Mouse (Mus musculus): Measurements from ENCODE around the gene Dimt1. TPM values are rescaled to one million over a fixed set of nuclear protein-coding genes. Genes with fewer than 3 reads are reported as not detected.
"Not testable (repeated sequence)": the region's sequence is repeated elsewhere in the genome, so short reads cannot be mapped to it uniquely, and the experiment has no call there.

Gene Dimt1
- total RNA-seq (2014; fragmentation: Nextera tagmentation) (31.6 and 38.6 TPM in 2 replicates), total RNA-seq (2017) (37.3 and 55.3 TPM in 2 replicates)

DNA sequence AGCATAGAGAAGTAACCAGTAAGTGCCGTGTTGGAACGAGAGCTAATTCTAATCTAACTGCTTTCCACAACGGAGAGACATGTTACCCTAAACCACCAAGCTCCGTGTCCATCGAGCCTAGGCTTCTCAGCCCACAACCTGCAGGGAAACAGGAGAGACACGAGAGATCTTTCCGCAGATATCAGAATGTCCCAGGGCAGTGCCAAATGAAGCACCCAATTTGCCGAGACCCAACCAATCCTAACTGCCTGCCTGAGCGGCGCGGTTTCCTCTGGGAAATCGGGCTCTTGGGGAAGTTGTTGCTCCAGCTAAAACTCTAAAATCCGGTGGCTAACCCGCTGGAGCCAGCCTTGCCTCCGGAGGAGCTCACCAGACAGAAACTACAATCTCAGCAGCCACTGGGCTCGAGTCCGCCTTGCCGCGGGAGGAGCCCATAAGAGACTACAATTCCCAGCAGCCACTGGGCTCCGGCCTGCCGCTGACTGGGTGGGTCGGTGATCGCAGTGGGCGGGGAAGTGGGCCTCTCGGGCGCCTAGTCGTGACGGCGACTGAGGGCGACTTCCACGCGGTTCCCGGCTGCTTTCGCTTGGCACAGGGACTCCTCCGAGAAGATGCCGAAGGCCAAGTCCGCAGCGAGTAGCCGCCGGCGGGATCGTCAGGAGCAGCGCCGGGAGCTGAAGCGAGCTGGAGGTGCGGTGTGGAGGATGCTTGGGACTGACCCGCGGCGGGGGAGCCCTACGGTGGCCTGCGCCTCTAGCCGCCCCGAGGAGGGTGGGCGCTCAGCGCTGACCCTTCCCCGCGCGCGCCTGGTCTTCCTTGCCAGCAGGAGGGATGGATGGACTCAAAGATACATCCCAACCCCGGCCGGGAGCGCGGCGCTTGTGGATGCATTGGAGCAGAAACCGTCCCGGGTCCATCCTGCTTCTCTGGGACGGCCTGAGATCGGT, at the start of gene Dimt1:
Gene Dimt1, plus strand, starts transcription at position 534 of the 947 bp plus-strand sequence.
- peak; percentile 99 for ATAC-seq (replicated peaks; ENCODE audit: low FRiP score, low TSS enrichment, poor library complexity, severe bottlenecking)

DNA sequence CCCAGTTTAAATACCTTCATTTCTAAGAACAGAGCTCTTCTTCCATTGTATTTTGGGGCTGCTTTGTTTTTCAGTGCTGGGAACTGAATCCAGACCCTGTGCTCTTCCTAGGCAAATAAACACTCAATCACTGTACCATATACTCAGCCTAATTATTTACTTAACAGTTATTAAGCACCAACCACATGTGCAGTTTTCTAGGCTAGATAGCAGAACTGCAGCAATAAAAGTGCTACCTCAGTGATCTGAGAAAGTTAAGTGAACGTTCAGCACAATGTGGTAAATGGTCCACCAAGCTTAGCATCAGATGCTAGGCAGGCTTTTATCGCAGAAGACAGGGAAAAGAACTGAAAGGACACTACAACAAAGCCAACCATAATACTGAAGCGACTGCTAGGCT, 42.3 kb upstream of the Dimt1 start:
- ATAC-seq (replicated peaks; ENCODE audit: low FRiP score, low TSS enrichment, poor library complexity, severe bottlenecking): no peak

DNA sequence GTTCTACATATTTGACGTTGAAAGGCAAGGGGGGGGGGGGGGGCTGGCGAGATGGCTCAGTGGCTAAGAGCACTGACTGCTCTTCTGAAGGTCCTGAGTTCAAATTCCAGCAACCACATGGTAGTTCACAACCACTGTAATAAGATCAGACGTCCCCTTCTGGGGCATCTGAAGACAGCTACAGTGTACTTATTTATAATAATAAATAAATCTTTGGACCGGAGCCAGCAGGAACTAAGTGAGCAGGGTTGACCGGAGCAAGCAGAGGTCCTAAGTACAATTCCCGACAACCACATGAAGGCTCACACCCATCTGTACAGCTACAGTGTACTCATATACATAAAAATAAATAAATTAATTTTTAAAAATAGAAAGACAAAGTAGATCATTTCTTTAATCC, 41.8 kb upstream of the Dimt1 start:
- ATAC-seq (replicated peaks; ENCODE audit: low FRiP score, low TSS enrichment, poor library complexity, severe bottlenecking): not testable (repeated sequence)

DNA sequence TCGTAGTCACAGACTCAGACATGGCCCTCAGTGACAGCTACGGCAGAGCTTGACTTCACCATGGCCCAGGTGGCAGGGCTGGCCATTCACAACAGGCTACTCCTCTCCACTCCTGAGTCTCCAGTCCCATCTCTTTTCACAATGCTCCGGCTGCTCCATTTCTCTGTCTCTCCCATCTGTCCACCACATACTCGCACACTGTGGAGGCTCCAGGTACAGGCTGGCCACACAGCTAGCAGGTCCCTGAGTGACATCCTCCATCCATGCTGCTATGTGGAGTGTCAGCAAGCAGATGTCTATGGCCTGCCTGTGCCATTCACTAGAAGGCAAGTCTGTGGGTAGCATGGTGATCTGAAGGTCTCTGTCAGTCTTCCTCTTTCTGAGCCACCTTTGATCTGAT, 39.7 kb upstream of the Dimt1 start:
- ATAC-seq (replicated peaks; ENCODE audit: low FRiP score, low TSS enrichment, poor library complexity, severe bottlenecking): no peak

DNA sequence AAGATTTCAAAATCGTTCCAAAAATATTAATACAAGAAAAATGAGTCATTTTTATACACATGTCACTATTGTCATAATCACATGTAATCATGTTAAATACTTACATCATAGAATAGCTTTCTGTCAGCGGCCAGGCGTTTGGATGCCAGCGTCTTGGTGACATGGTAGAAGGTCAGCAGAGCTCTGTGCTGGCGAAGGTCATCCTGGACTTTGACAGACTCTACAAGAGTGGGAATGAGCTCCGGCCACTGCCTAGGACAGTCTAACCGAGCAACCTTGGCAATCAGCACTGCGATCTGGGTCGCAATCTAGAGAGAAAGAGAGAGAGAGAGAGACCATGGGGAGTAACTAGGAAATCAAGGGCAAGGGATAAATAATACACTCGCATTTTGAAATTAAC, 36.8 kb upstream of the Dimt1 start:
- no peak for ATAC-seq (replicated peaks; ENCODE audit: low FRiP score, low TSS enrichment, poor library complexity, severe bottlenecking)

DNA sequence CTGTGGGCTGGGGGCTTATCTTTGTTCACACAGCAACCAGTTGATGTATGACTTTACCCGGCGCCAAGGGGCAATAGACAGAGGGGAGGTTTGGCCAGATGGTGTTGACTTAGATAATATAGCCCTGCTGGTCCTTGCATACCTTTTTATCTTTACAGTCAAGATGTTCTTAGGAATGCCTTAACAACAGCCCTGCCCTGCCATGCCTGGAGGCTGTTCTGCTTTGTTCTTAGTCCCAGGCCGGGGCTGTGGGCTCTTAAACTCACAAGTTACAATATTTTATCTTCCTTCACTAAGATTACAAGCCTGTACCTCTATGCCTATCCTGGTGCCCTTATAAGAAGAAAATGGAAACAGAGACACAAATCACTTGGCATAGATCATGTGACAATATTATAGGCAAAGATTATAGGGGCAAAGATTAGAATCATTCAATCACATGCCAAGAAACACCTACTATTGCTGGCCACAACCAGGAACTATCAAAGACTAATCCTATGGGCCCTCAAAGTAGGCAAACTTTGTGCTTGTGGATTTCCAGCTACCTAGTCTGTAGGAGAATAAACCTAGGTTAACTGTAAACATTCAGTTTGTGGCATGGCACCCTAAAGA, 33.7 kb upstream of the Dimt1 start:
- ATAC-seq (replicated peaks; ENCODE audit: low FRiP score, low TSS enrichment, poor library complexity, severe bottlenecking): peak; percentile 64

DNA sequence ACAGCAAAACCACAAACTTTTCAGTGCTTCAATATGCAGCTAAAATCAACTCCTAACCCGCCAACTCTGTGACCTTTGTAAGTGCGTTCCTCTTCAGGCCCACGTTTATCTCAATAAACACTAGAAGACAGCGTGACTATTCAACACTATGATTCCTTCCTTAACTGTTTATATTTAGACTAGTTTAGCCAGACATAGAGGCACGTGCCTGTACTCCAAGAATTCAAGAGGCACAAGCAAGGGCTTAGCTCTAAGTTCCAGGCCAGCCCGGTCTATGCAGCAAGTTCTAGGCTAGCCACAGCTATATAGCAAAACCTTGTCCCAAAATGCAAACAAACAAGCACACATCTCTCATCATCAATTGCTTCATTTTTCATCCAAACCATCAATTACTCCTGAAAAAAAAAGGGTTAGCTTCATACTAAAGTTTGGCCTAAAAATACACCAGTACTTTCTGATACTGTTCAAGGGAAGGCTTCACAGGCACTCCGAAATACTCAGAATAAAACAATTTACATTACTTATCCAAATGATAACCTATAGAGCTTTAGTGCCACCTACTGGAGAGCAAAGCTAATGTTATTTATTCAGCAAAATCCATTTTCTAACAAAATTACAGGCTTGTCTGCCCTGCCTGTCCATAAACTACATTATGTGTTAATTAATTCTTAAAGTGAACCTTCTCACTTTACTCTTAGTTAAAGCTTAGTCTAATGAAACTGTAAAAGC, 28.4 kb upstream of the Dimt1 start:
- peak; percentile 64 for ATAC-seq (replicated peaks; ENCODE audit: low FRiP score, low TSS enrichment, poor library complexity, severe bottlenecking)

DNA sequence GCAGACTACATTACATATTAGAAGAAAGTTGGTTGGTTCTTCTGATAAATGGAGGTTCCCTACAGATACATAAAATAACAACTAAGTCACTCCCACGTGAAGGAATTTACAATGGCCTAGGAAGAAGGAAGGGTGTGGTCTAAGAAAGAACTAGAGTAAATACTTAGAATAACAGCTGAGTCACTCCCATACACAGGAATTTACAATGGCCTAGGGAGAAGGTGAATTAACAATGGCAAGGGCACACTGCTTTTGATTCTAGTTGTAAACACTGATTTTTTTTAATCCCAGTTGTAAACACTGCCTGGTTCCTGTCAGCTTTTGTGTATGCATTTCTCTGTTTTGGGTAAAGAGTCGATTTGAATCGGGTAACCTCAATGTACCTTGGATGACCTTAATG, 21.0 kb upstream of the Dimt1 start:
- not testable (repeated sequence) for ATAC-seq (replicated peaks; ENCODE audit: low FRiP score, low TSS enrichment, poor library complexity, severe bottlenecking)

DNA sequence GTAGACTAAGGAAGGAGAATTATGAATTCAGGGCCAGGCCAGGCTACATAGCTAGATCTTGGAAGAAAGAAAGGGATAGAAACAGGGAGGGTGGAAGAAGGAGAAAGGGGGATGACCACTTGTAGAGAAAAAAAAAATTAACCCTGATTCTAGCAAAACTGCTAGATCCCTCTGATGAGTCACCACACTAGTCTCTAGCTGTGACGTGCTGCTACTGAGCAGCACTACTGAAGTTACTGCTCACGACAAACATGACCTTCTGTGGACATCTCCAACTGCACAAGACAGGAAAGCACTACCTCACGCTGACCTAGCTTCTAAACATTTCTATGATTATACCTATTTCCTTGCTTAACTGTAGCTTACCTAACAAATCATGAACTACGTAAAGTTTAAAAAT, 18.6 kb upstream of the Dimt1 start:
- no peak for ATAC-seq (replicated peaks; ENCODE audit: low FRiP score, low TSS enrichment, poor library complexity, severe bottlenecking)

DNA sequence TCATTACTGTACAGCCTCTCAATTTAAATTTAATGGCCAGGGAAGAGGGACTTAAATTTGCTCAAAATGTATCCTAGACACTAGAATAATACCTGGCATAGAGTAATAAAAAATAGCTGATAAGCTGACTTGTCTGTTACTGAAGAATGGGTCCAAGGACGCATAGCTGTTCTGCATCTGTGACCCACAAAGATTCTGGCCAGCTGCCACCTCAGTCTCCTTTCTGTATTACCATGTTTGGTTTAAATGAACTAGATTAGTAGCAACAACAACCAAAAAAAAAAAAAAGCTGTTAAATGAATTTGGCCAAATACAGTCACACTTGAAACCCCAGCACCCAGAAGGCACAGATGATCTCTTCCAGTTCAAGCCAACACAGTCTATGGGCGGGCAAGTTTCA, 17.7 kb upstream of the Dimt1 start:
- ATAC-seq (replicated peaks; ENCODE audit: low FRiP score, low TSS enrichment, poor library complexity, severe bottlenecking): peak; percentile 11; the same call in 1 of the 2 replicates

DNA sequence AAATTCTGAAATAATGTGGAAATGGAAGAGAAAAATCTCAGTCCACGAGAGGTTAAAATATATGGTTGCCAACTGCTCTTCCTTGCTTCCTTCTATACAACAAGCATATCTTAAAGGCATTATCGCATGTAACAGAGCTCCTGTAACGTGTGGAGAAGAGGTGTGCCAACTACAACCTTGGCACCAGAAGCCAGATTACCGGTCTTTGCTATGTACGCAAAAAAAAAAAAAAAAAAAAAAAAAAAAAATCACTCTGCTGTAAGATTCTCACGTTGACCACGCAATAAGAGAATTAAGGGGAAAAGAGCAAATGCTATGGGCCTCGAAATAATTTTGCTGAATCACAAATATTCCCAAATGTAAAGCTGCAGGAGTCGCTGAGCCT, 11.1 kb upstream of the Dimt1 start:
- ATAC-seq (replicated peaks; ENCODE audit: low FRiP score, low TSS enrichment, poor library complexity, severe bottlenecking): peak; percentile 60

DNA sequence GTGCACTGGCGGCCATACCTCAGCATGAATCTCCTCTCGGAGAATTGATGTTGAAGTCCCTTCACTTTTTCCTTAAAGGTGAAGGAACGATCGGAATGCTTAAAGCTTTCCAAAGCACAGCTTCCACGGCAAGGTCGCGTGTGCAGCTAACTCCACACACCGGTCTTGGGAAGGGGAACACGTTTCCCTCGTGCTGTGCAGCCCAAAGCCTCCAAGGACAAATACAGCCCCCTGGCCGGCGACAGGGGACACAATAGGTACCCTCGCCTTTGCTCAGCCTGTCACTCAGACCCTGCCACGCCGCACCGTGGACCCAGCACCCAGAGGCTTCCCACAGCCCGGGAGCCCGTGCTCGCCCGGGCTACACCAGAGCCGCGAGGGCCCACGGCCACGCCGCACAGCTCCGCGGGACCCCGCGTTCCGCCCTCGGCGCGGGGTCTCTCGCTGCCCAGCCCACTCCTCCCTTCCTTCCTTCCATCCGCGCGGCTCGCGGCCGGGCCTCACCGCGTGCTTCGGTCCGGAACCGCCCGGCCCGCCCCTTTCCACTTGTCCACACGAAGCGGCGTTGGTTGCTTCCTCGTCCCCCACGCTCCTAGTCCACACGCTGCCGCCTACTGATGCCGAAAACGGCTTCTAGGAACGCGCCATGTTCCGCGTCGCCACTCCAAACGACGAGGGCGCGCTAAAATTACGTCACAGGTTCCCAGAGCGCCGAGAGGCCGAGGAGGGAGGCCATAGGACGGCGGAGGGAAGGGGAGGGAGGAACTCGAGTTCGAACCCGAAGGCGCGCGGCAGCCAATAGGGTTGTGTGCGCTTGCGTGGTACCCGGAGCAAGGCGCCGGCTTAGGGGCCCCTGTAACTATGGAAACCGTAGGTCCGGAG, 10.4 kb upstream of the Dimt1 start, which contains the start of gene Ipo11:
Gene Ipo11, minus strand, starts transcription at position 703 of the 882 bp plus-strand sequence.
- peak; percentile 96 for ATAC-seq (replicated peaks; ENCODE audit: low FRiP score, low TSS enrichment, poor library complexity, severe bottlenecking)

DNA sequence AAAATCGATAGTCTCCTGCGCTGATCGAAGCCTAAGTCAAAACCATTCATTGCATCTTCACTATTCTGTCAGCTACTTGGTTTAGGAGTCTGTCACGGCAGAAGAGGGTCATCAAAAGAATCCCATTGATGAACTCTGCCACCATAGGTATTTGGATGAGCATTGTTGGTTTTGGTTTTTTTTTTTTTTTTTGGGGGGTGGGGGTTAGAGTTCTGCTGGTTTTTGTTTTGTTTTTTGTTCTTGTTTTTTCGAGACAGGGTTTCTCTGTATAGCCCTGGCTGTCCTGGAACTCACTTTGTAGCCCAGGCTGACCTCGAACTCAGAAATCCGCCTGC, 9.8 kb upstream of the Dimt1 start:
- ATAC-seq (replicated peaks; ENCODE audit: low FRiP score, low TSS enrichment, poor library complexity, severe bottlenecking): no peak

DNA sequence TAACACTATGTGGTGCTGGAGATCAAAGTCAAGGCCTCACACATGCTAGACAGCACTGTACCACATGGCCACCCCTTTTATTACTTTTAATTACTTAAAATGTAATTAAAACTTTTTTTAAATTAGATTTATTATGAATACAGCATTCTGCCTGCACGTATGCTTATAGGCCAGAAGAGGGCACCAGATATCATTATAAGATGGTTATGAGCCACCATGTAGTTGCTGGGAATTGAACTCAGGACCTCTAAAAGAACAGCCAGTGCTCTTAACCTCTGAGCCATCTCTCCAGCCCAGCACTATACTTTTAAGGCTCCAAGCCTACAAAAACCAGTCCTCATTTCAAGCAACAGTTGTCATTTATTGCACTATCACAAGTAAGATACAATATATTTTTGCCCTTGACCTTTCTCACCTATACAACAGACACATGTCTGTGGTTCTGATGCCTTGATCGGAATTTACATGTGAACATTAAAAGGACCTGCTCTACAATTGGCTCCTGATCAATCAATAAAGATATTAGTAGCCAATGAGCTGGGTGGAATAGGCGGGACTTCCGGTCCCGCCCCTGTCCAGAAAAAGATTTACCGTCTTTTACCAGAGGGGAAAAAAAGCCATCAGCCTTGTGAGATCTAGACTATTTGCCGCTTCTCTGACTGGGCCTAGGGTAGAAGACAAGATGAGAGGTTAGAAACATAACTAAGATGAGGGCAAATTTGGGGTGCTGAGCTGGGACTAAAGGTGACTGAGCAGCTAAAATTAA, 5.5 kb upstream of the Dimt1 start:
- ATAC-seq (replicated peaks; ENCODE audit: low FRiP score, low TSS enrichment, poor library complexity, severe bottlenecking): no peak

DNA sequence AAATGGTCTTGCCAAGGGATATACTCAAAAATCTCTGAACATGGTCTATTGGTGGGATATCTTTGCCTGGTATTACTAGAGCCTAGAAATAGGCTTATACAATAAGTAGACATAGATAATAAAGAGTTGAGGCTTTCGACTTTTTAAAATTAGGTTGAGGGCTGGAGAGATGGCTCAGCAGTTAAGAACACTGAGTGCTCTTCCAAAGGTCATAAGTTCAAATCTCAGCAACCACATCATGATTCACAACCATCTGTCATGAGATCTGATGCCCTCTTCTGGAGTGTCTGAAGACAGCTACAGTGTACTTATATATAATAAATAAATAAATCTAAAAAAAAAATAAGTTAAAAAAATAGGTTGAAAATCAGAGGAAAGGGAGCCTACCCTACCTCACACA, 4.2 kb upstream of the Dimt1 start:
- ATAC-seq (replicated peaks; ENCODE audit: low FRiP score, low TSS enrichment, poor library complexity, severe bottlenecking): no peak

DNA sequence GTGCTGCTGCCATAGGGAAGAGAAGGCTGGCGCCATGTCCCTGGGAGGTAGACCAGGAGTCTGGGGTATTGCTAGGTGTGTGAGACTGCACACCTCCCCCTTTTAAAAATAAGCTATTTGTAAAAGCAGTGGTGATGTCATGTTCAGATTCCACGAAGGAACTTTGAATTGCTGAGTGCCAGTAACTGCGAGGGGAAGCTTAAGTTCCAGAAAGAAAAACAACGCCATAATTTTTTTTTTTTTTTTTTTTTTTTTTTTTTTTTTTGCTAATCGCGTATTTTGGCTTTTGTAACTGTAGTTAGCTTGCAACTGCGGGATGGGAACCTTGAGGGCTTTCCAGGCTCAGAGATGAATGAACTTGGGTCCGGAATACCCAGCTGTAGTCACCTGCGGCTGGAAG, 1.4 kb upstream of the Dimt1 start:
- no peak for ATAC-seq (replicated peaks; ENCODE audit: low FRiP score, low TSS enrichment, poor library complexity, severe bottlenecking)

DNA sequence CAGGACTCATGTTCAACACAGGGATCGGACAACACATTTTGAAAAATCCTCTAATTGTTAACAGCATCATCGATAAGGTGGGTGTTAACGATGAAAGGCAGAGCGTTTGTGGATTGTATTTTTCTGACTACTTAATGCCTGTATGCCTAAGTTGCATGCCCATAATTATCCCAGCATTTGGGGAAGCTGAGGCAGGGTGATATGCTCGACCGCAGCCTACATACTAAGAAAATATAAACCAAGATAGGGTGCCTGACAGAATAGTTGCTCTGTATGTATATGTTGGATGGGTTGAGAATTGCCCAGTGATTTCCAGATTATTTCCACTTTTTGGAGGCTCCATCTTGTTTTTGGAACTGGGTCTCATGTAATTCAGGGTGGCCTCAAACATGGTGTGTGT, 656 bp downstream of the Dimt1 start:
- ATAC-seq (replicated peaks; ENCODE audit: low FRiP score, low TSS enrichment, poor library complexity, severe bottlenecking): no peak

DNA sequence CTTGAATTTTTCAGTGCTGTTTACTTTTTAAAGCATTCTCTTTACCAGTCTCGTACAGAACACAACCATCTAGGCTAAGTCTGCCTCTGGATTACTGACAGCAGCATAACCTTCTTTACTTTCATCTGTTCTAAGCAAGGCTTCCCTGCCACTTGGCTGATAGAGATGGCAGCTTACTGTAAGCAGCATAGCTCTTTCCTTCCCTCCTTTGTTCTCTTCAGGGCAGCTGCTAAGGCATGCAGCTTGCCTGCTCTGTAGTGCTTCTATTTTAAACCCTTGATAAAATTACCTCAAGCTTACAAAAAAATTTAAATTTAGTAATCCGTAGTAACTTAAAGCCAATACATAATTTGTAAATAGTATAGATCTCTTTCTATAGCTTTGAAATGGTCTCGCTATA, 8.0 kb downstream of the Dimt1 start:
- ATAC-seq (replicated peaks; ENCODE audit: low FRiP score, low TSS enrichment, poor library complexity, severe bottlenecking): no peak

DNA sequence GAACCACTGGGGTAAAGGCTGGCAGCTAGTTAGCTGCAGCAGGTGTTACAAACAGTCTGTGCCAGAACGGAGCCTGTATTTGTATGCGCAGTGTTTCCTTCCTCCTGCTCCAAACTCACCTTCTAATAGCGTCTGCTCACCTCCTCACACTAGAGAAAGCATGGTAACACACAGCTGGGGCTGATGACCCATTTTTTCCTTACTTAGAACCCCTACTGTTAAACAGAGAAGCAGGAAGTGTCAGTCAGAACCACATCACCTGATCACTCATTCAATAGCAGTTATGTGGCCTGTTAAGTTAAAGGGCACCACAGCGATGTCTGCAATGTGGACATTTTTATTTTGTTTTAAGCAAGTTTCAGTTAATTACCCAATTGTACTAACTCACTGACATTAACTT, 10.6 kb downstream of the Dimt1 start:
- no peak for ATAC-seq (replicated peaks; ENCODE audit: low FRiP score, low TSS enrichment, poor library complexity, severe bottlenecking)

Data from megakaryocyte-erythroid progenitor cell, adult 5-6 weeks (primary cell).